Mouse (Mus musculus): ENCODE data around the gene Ptprm.

- TF ChIP-seq EP300 (IDR thresholded peaks at IDR 0.05; ENCODE audit: low read depth) (no peak), CTCF (IDR thresholded peaks at IDR 0.05; ENCODE audit: low read depth) (no peak)
These were observed 76.9 kb downstream of the Ptprm start for GRCm38 (mm10) chr17:67277124-67277910.
